Mouse (Mus musculus): ENCODE measurements around the gene Rasgrp2.

Gene Rasgrp2

DNA sequence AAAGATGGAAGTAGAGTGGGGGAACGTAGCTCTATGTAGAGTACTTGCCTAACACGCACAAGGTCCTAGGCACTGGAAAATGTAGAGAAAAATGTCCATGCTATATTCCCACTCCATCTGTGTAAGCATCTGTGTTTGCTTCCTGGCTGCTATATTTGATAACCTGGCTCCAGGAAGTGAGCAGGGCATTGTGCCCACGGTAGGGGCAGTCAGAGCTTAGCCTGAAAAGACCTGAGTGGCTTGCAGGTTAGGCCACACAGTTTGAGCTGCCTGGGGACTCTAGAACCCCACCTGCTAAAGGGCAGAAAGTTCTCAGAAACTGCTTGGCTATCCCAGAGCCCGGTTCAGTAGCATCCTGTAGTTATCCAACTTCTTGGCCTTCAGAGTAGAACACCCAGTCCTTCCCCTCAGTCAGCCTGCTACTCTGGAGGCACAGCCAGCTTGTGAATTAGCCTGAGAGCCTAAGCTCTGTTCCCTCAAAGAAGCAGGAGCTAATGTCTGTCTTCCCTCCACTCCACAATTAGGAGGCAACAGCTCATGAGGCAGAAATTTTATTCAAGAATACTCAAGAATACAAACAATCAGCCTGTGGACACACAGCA is 16.7 kb upstream of the Rasgrp2 start:
- DNase-seq (ENCODE audit: low spot score): no peak

DNA sequence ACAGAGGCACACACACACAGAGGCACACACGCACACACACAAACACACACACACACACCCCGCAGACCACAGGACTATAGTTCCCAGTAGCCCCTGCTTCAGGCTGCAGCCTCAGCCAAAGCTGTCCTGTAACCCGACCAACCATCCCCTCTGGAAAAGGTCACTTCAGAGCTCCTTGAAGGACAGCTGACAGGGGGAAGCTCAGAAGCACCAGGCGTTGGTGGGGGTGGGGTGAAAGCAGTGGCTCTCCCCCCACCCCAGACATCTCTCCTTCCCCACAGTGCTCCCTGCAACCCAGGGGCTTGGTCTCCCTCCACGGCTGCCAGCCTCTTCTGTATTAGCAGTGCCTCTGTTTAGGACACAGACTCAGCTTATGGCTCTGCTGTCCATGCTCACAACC is 15.7 kb upstream of the Rasgrp2 start:
- DNase-seq (ENCODE audit: low spot score): no peak

DNA sequence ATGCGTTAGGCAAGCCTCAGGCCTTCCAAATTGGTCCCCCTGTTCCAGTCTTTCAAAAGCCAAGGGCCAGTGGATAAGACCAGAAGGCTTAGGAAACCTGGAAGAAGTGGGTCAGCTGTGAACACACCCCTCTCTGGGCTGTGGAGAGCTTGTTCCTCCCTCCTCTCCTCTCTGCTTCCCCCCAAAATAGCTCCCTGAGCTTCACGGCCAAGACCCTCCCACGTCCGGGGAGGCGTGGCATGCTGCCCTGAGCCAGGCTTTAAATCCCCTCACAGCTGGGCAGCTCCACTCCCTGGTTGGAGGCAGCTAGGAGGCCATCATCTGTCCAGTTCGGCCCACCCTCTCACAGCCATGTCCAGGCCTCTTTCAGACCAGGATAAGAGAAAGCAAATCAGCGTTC is 15.0 kb upstream of the Rasgrp2 start, which contains the start of gene Pygm:
Gene Pygm (plus strand): TSS at position 272 of the 400 bp plus-strand sequence.
- DNase-seq (ENCODE audit: low spot score): peak; percentile 86

DNA sequence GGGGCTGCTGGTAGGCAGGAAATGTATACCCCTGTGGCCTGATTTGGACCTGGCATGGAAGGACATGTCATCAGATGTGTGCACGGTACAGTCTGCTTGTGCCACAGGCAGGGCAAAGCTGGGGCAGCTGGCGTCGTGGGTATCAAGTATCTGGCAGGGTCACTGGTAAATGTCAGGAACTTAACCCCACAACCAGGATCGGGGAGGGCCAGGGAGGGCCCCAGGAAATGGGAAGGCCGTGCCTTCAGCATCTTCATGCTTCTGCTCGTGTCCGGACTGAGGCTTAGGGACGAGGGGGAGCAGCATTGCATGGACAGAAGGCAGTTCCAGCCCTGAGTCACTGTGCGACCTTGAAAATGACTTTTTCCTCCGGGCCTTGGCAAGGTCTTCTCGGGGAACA is 14.2 kb upstream of the Rasgrp2 start:
- DNase-seq (ENCODE audit: low spot score): no peak

DNA sequence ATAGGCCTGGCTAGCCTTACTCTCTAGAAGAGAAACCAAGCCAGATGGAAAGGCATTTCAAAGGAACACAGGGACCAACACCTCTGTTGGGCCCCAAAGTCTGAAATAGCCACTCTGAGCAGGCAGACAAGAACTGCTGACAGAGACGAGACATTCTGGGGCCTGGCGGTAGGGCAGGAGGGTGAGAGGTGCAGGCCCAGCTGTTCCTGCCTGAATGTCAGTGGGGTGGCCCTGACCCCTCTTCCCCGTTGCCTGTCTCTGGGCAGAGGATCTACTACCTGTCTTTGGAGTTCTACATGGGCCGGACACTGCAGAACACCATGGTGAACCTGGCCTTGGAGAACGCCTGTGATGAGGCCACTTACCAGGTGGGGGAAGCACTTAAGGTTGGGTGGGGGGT is 13.7 kb upstream of the Rasgrp2 start:
- no peak for DNase-seq (ENCODE audit: low spot score)

DNA sequence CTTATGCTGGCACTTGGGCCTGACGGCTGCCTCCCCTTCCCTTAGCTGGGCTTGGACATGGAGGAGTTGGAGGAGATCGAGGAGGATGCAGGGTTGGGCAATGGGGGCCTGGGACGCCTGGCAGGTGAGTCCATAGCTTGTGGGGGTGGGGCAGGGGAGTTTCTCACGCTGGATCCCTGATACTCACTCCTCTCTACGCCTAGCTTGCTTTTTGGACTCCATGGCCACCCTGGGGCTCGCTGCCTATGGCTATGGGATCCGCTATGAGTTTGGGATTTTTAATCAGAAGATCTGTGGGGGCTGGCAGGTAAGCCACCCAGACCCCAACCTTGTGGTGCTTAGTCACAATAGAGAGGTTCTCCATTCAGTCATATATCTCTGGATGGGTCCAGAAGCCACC is 13.3 kb upstream of the Rasgrp2 start:
- DNase-seq (ENCODE audit: low spot score): no peak

DNA sequence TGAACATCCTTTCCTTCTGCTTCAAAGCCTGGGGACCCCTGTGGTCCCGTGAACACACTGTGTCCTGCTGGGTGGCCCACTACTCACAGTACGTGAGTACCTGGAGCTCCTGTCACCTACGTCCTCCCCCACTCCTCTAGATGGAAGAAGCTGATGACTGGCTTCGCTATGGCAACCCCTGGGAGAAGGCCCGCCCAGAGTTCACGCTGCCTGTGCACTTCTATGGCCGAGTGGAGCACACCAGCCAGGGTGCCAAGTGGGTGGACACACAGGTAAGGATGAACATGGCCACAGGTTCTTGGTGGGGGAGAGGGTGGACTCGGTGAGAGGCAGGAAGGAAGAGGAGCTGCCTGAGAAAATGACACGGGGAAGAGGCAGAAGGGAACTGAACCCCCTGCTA is 12.9 kb upstream of the Rasgrp2 start:
- DNase-seq (ENCODE audit: low spot score): no peak

DNA sequence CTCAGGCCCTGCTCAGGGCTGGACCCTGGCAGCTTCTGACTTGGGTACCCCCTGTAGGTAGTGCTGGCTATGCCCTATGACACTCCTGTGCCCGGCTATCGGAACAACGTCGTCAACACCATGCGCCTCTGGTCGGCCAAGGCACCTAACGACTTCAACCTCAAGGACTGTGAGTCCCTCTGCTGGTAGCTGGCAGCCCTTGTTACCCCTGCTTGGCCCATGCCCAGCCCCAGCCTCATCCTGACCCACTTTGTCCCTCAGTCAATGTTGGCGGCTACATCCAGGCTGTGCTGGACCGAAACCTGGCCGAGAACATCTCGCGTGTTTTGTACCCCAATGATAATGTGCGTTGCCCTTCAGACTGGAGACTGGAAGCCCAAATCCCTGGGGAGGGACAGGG is 11.1 kb upstream of the Rasgrp2 start:
- DNase-seq (ENCODE audit: low spot score): no peak

DNA sequence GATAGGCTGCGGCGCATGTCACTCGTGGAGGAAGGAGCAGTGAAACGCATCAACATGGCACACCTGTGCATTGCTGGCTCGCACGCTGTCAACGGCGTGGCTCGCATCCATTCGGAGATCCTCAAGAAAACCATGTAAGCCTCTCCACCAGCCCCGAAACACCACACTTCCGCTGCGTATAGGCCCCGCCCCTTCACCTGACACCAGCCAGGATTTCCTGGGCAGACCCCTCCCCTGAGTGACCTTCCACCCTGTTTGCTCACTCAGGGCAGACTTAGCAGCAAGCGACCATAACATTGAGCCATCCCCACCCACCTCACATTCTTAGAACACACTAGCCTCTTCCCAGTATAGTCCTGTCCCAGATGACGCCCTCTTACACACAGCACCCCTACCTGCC is 9.3 kb upstream of the Rasgrp2 start:
- DNase-seq (ENCODE audit: low spot score): no peak

DNA sequence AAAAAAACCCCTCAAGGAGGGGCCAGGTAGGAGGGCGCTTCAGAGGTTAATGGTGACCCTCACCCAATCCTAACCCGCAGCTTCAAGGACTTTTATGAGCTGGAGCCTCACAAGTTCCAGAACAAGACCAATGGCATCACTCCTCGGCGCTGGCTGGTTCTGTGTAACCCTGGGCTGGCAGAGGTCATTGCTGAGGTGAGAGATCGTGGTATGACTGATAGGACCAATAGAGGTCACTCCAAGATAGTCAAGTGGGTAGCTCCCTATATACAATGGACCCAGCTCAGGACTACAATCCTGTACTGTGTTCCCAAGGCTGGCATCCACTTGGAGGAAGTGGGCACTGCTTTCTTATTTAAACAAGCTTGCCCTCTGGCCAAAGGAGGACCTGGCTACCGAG is 8.9 kb upstream of the Rasgrp2 start:
- DNase-seq (ENCODE audit: low spot score): no peak

DNA sequence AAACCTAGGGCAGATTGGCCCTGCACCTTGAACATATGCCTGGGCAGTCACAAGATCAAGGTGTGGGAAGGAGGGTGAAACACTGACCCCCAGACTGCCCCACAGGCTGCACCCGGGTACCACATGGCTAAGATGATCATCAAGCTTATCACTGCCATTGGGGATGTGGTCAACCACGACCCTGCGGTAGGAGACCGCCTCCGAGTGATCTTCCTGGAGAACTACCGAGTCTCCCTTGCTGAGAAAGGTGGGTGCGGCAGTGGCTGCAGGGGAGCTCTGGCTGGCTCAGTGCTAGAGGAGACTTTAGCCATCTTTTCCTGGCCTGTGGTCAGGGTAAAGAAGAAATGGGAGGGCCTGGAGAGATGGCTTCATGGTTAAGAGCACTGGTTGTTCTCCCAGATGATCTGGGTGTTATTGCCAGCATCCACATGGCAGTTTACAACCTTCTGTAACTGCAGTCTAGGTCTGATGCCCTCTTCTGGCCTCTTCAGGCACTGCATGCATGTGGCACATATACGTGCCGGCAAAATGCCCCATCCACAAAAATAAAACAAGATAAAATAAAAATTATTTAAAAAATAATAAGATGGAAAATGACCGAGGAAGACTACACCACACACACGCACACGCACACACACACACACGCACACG is 6.3 kb upstream of the Rasgrp2 start:
- DNase-seq (ENCODE audit: low spot score): no peak

DNA sequence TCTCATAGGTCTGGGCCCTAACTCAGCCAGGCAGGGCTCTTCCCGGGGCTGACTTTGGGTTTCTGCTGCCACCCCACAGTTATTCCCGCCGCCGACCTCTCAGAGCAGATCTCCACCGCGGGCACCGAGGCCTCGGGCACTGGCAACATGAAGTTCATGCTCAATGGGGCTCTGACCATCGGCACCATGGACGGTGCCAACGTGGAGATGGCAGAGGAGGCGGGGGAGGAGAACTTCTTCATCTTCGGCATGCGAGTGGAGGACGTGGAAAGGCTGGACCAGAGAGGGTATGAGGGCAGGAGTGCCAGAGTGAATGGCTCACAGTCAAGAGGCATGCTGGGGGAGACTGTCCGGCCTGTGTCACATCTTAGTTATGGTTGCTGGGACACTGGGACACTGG is 5.5 kb upstream of the Rasgrp2 start:
- DNase-seq (ENCODE audit: low spot score): no peak

DNA sequence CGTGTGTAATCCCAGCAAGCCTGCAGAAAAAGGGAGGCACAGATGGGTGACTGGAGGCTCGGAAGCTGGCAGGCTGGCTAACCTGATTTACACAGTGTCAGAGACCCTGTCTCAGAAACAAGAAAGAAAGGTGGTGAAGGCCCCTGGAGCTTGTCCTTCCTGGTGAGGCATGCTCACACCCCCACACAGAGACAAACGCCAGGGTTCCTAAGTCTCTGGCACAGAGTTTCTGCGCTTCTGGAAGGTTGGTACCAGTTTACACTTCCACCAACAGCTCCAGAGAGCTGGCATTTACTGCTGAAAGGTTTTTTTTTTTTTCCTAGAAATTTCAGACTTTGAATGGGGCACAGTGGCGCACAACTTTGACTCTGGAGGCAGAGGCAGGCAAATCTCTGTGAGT is 2.9 kb upstream of the Rasgrp2 start:
- DNase-seq (ENCODE audit: low spot score): no peak

DNA sequence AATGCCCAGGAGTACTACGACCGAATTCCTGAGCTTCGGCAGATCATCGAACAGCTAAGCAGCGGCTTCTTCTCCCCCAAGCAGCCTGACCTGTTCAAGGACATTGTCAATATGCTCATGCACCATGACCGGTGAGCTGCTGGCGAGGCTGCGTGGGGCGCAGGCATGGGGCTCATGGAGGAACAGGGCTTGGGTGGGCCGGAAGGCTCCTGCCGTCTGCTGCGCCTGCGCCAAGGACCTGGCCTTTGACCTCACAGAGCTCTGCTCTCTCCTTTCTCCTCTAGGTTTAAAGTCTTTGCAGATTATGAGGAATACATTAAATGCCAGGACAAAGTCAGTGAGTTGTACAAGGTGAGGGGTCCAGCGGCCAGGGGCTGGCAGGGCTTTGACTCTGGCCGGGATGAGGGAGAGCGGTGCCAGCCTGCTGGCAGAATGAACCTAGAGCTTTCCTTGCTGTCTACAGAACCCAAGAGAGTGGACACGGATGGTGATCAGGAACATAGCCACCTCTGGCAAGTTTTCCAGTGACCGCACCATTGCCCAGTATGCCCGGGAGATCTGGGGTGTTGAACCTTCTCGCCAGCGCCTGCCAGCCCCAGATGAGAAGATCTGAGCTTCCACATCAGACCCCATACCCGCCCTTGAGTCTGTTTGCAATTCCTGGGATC is 1.4 kb upstream of the Rasgrp2 start:
- no peak for DNase-seq (ENCODE audit: low spot score)

DNA sequence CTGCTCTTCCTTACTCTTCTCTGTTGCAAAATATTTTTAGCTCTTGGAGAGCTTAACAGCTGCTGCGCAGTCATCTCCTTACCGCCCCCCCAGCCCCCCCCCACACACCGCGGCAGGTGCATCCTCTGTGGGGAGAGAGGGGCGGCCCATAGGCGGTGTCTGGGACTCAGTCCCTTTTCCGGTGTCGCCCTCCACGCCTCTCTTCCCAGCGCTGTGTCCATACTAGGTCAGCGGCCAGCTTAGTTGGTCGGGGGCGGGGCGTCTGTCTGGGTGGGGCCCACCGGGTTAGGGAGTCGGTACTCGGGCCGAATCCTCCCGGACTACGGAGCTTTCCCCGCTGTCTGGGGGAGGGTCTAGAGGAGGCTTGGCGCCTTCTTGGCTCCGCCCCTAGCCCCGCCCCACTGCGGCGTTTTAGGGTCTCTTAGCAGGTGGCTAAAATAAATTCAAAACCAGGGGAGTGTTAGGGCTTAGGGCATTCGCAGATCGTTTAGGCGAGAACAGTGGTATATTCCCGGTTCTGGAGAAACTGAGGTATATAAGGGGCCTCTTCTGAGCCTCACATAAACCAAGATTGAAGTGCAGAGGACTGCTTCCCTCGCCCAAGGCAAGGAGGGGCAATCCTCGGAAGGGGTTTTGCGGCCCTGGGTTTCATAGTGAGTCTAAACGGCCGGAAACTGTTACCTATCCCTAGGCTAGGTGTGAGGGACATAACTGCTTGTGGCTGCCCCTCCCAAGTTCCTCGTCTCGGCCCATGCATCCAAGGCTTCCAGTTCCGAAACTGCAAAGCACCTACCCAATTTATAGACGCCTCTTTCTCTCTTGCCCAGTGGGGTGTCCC is 474 bp upstream of the Rasgrp2 start:
- peak; percentile 85 for DNase-seq (ENCODE audit: low spot score)

DNA sequence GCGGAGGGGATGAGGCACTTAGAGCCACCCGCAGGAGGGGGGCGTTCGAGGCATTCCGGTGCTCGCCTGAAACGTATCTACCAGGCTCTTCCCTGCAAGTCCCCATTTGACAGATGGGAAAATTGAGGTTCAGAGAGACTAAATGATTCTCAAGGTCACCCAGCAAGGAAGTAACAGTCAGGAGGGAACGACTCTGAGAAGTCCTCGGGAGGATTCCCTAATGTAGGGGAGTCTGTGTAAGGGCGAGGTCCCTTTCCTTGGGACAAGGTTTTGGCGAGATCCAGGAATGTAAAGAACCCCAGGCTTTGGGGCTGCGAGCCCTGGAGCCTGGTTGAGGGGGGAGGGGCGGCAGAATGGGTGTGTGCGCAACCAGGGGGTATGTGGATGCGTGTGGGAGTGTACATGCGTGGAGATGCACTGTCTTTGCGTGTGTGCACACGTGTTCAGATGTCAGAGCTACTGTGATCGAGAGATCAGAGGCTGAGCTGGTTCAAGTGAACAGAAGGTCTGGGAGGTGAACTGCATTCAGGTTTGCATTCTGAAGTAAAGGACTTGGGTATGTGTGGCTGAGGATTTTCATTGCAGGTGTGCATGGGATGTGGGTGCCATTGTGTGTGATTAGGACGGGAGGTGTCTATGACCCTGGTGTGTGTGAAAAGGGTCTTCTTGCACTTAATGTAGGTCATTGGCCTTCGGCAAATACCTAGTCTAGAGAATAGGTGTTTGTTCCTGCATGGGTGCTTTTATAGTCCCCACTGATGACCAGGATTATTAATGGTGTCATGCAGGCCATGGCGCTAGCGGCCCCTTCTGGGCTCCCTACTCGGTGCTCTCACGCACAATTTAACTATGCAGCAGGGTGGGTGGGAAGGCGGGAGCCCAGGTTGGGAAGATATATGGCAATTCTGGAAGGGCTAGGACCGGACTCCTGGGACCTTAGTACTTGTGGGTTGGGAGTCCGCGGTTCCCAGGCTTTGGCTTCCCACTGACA is 1.3 kb downstream of the Rasgrp2 start:
- peak; percentile 71 for DNase-seq (ENCODE audit: low spot score)

DNA sequence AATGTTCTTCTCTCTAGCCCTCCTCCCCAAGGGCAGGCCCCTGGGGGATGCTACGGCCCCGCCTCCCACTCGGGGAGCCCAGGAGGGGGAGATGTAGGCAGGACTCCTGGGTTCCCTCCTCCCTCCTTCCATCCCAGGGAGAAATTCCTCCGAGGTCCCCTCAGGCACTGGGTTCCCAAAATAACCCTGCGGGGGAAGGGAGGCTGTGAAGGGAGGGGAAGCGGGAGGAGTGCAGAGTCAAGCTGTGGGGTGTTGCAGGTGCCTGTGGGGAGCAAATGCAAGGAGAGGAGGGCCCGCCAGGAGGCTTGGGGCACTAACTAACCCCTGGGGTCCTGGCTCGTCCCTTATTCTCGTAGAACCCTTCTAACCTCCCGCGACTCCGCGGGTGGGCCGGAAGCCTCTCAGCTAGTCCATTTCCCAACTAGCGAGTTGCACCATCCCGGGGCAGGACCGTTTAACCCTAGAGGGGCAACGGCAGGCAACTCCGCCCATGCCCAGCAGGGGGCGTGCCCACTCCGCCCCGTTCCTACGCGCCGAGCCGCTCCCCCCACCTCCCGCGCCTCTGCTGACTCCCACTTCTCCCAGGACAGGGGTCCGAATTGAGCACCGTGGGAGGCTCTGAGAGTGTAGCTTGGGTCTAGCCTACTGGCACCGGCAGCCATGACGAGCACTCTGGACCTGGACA is 2.1 kb downstream of the Rasgrp2 start:
- peak; percentile 90 for DNase-seq (ENCODE audit: low spot score)

DNA sequence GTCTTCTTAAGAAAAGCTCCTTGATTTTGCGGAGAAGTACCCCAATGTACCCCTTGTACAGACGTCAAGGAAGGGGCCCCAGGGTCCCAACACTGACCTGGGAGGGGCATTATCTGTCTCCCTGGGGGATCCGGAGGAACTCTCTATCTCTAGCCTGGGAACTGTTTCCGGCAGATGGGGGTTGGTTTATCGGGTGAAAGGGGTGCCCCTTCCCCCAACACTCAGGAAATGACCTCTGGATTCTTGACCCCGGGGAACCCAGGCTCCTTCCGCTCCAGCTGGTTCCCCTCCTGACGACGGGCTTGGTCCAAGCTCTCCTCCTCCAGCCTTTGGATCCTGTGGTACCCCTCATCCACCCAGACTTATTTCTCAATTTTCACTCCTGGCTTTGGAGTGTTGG is 2.8 kb downstream of the Rasgrp2 start:
- DNase-seq (ENCODE audit: low spot score): no peak

DNA sequence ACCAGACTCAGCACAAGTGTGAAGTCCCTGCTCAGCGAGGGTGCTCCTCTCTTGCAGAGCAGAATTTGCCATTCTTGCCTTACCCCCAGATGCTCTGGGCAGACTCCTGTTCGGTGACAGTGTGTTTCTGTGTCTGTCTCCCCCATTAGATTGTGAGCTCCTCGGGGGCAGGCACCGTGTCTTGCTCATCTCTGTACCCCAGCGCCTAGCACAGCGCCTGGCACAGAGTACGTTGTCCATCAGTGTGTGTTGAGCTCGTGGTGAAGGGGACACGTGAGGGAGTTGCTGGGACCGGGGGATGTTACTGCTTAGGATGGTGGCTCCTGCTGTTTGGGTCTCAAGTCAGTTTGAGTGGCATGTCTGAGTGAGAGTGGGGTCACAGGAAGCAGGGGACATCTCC is 4.7 kb downstream of the Rasgrp2 start:
- no peak for DNase-seq (ENCODE audit: low spot score)

DNA sequence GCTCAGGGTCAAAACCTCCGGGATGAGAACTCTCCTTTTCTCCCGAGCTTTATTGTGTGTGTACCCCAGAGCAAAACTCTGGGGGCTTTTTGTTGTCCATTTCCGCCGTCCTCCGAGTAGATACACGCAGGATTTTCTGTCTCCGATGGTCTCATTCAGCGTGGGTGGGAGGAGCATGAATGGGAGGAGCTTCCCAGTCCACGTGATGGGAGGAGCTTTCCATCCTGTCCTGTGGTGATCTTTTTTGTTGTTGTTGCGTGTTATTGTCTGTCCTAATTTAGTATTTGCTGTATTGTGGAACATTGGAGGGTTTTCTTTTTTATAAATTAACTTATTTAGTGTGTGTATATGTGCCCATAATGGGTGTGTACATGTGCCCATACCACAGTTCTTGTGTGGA is 6.3 kb downstream of the Rasgrp2 start:
- no peak for DNase-seq (ENCODE audit: low spot score)

DNA sequence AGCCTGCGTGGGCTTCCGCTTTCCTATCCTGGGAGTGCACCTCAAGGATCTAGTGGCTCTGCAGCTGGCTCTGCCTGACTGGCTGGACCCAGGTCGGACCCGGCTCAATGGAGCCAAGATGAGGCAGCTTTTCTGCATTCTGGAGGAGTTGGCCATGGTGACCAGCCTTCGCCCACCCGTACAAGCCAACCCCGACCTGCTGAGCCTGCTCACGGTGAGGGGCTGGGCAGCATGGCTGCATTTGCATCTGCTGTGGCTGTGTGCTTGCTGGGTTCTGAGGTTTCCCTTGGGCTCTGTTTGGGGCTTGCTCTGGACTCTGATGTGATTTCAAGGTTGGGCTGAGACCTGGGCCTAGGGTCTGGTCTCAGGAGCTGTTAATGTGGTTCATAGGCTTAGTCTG is 8.0 kb downstream of the Rasgrp2 start:
- DNase-seq (ENCODE audit: low spot score): no peak
